Mouse (Mus musculus): ENCODE results near the gene Eno1.

- TF ChIP-seq POLR2A (IDR thresholded peaks at IDR 0.05; ENCODE audit: low read depth, low read length) (no peak), RCOR1 (conservative IDR thresholded peaks at IDR 0.05; ENCODE audit: low read depth, low read length) (no peak), MAX (IDR thresholded peaks at IDR 0.05; ENCODE audit: low read length) (no peak), CTCF (conservative IDR thresholded peaks at IDR 0.05 in 1 of 2, IDR thresholded peaks at IDR 0.05 in 1 of 2; ENCODE audit: low read depth in 2 of 2, low read length in 2 of 2) (no peak), IRF4 (IDR thresholded peaks at IDR 0.05; ENCODE audit: low read depth, low read length) (no peak), SIN3A (IDR thresholded peaks at IDR 0.05; ENCODE audit: low read length) (no peak; the same call in 1 of the 2 replicates), NELFE (IDR thresholded peaks at IDR 0.05; ENCODE audit: low read depth, low read length) (no peak), ZMIZ1 (IDR thresholded peaks at IDR 0.05; ENCODE audit: low read depth, low read length) (no peak), MEF2A (IDR thresholded peaks at IDR 0.05; ENCODE audit: borderline replicate concordance, low read depth, low read length) (no peak), GABPA (IDR thresholded peaks at IDR 0.05; ENCODE audit: insufficient replicate concordance, low read depth, low read length) (no peak), TCF12 (IDR thresholded peaks at IDR 0.05; ENCODE audit: low read depth, low read length) (0 out of 2 replicates have a peak, but pooled peaks have one; percentile 19), JUND (conservative IDR thresholded peaks at IDR 0.05; ENCODE audit: low read depth, low read length) (no peak), MAZ (IDR thresholded peaks at IDR 0.05; ENCODE audit: low read depth, low read length) (no peak)
Observed at GRCm38 (mm10) chr4:150237636-150238361, 1.3 kb downstream of the Eno1 start.

All from CH12.LX (cell line).